Mouse (Mus musculus): ENCODE measurements around the gene Bean1. TPM values are rescaled to one million over a fixed set of nuclear protein-coding genes. Genes with fewer than 3 reads are reported as not detected.

The Bean1 gene
- polyA plus RNA-seq, 1 experiment from 2014 or later, result 0.47 TPM

DNA sequence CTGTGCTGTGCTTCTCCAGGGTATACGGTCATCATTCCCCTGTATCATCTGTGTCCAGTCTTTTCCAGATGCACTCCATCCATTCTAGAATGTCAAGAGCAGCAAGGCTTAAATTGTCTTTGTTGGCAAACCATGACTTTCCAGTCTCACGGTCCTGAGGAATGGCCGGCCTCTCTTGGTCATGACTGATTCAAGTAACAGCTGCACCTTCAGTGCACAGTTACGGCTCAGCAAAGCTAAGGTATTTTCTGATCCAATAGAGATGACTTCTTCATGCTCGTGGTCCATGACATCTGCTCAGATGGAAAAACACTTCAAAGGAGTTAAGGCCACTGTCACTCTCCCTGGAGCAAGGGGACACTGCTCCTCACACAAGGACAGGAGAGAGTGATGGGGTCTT is 56.8 kb downstream of the Bean1 start:
- Histone ChIP-seq H3K9ac (replicated peaks; ENCODE audit: low read depth) (no peak overlapping the region), H3K4me3 (ENCODE audit: low read depth, low read length) (no peak overlapping the region), H3K27me3 (replicated peaks; ENCODE audit: insufficient read depth, low read length) (no peaks in the 10 kb centered on the region), H3K27ac (ENCODE audit: low read length) (no peak overlapping the region), H3K9me3 (ENCODE audit: low read length) (no peaks in the 10 kb centered on the region), H3K4me1 (ENCODE audit: insufficient read depth, low read depth, low read length) (no peaks in the 10 kb centered on the region), H3K36me3 (ENCODE audit: insufficient read depth, low read length) (peaks cover 27% of the 10 kb centered on the region; the same call in 1 of the 2 replicates), H3K4me2 (replicated peaks; ENCODE audit: low read depth, low read length) (no peak overlapping the region)
- TF ChIP-seq CTCF (IDR thresholded peaks at IDR 0.05) (no peak), EP300 (IDR thresholded peaks at IDR 0.05) (no peak)
- 93% methylated on average over 5 of the region's 5 CpGs for WGBS
- ATAC-seq, result no peak
- no peak for DNase-seq (ENCODE audit: low spot score)

DNA sequence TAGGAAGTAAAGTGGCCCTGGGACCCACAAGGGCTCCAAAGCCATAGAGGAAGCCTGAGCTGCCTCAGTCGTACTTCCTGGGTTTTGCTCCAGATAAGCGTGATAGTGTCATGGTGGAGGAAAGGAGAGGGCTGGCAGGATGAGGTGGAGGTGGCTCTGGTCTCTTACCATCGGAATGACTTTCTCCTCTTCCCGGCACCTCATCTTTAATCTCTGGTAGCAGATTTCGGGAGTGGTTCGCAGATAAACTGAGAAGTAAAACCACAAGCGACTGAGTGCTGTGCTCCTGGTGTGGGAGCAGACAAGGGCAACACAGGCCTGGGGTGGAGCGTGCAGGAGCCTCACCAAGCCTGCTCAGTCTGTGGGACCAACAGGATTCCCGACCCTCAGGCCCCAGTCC is 60.1 kb downstream of the Bean1 start:
- H3K36me3 ChIP-seq (ENCODE audit: insufficient read depth, low read length), result peaks cover 36% of the 10 kb centered on the region; the same call in 1 of the 2 replicates
- no peak overlapping the region for H3K4me2 ChIP-seq (replicated peaks; ENCODE audit: low read depth, low read length)
- no peaks in the 10 kb centered on the region for H3K4me1 ChIP-seq (ENCODE audit: insufficient read depth, low read depth, low read length)
- H3K4me3 ChIP-seq (ENCODE audit: low read depth, low read length), result no peak overlapping the region
- ATAC-seq, result no peak
- no peak overlapping the region for H3K9ac ChIP-seq (replicated peaks; ENCODE audit: low read depth)
- H3K9me3 ChIP-seq (ENCODE audit: low read length), result no peaks in the 10 kb centered on the region
- WGBS, result 93% methylated on average over 9 of the region's 9 CpGs
- no peaks in the 10 kb centered on the region for H3K27me3 ChIP-seq (replicated peaks; ENCODE audit: insufficient read depth, low read length)
- no peak overlapping the region for H3K27ac ChIP-seq (ENCODE audit: low read length)
- no peak for TF ChIP-seq EP300 (IDR thresholded peaks at IDR 0.05)
- no peak for TF ChIP-seq CTCF (IDR thresholded peaks at IDR 0.05)
- DNase-seq (ENCODE audit: low spot score), result no peak

DNA sequence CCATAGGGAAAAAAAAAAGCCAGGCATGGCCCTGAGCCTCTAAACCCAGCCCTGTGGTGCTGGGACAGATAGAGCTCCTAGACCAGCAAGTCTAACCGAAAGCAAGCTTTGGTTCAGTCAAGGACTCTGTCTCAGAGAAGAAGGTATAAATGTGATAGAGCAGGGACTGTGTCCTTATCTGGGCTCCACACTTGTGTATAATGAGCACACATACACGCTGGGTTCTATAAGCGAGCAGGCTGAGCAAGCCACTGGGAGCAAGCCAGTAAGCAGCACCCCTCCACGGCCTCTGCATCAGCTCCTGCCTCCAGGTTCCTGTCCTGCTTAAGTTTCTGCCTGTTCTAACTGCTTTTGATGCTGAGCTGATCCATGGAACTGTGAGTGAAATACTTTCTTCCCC is 61.8 kb downstream of the Bean1 start:
- no peak overlapping the region for H3K9ac ChIP-seq (replicated peaks; ENCODE audit: low read depth)
- WGBS, result 90% methylated on average over 4 of the region's 4 CpGs
- H3K27me3 ChIP-seq (replicated peaks; ENCODE audit: insufficient read depth, low read length), result no peaks in the 10 kb centered on the region
- no peak overlapping the region for H3K4me2 ChIP-seq (replicated peaks; ENCODE audit: low read depth, low read length)
- H3K4me1 ChIP-seq (ENCODE audit: insufficient read depth, low read depth, low read length), result no peaks in the 10 kb centered on the region
- H3K36me3 ChIP-seq (ENCODE audit: insufficient read depth, low read length), result peaks cover 37% of the 10 kb centered on the region; the same call in 1 of the 2 replicates
- ATAC-seq (no peak), DNase-seq (ENCODE audit: low spot score) (no peak)
- no peak overlapping the region for H3K27ac ChIP-seq (ENCODE audit: low read length)
- TF ChIP-seq CTCF (IDR thresholded peaks at IDR 0.05) (no peak), EP300 (IDR thresholded peaks at IDR 0.05) (no peak)
- H3K9me3 ChIP-seq (ENCODE audit: low read length), result no peaks in the 10 kb centered on the region
- no peak overlapping the region for H3K4me3 ChIP-seq (ENCODE audit: low read depth, low read length)

DNA sequence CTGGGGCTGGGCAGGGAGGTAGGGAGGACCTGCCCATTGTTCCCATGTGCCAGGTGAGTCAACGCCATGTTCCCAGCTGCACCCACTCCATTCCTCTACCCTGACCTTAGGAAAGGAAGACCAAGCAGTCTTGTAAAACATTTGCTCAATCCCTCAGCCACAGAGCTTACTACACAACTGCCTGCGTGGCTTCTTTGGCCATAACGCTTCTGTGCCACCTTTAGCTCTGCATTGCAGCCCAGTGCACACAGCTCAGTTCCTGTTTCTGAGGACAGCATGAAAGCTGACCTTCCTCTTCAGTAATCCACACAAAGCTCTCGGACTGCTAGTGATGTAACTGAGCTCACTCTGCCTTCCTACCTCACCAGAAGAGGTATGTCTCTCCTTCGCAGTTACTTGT is 62.7 kb downstream of the Bean1 start:
- no peak for ATAC-seq
- DNase-seq (ENCODE audit: low spot score), result peak; percentile 28
- no peaks in the 10 kb centered on the region for H3K9me3 ChIP-seq (ENCODE audit: low read length)
- H3K4me1 ChIP-seq (ENCODE audit: insufficient read depth, low read depth, low read length), result no peaks in the 10 kb centered on the region
- H3K4me2 ChIP-seq (replicated peaks; ENCODE audit: low read depth, low read length), result no peak overlapping the region
- H3K4me3 ChIP-seq (ENCODE audit: low read depth, low read length), result no peak overlapping the region
- H3K9ac ChIP-seq (replicated peaks; ENCODE audit: low read depth), result no peak overlapping the region
- TF ChIP-seq CTCF (IDR thresholded peaks at IDR 0.05) (no peak), EP300 (IDR thresholded peaks at IDR 0.05) (no peak)
- H3K27ac ChIP-seq (ENCODE audit: low read length), result no peak overlapping the region
- H3K36me3 ChIP-seq (ENCODE audit: insufficient read depth, low read length), result peaks cover 40% of the 10 kb centered on the region; the same call in 1 of the 2 replicates
- 87% methylated on average over 5 of the region's 5 CpGs for WGBS
- H3K27me3 ChIP-seq (replicated peaks; ENCODE audit: insufficient read depth, low read length), result no peaks in the 10 kb centered on the region

DNA sequence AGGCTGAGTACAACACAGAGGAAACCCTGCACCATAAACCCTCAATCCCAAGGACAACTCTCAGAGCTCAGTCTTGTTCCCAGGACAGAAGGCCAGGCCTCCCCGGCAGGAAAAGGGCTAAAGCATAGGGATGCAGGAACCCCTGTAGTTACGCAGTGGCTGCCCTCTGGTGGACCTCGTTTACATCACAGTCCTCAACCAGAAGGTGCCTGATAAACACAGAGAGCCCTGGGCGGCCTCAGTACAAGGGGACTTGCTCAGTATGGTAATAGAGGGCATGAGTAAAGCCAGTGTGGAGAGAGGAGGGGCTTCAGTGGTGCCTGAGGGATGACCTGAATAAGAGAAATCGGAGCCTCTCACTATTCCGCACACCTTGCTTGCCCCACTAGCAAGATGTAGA is 64.3 kb downstream of the Bean1 start:
- TF ChIP-seq EP300 (IDR thresholded peaks at IDR 0.05) (no peak), CTCF (IDR thresholded peaks at IDR 0.05) (peak; percentile 54)
- H3K9me3 ChIP-seq (ENCODE audit: low read length), result no peaks in the 10 kb centered on the region
- H3K4me2 ChIP-seq (replicated peaks; ENCODE audit: low read depth, low read length), result no peak overlapping the region
- no peaks in the 10 kb centered on the region for H3K27me3 ChIP-seq (replicated peaks; ENCODE audit: insufficient read depth, low read length)
- WGBS, result 49% methylated on average over 6 of the region's 6 CpGs
- no peak overlapping the region for H3K4me3 ChIP-seq (ENCODE audit: low read depth, low read length)
- H3K9ac ChIP-seq (replicated peaks; ENCODE audit: low read depth), result no peak overlapping the region
- no peak for ATAC-seq
- no peak overlapping the region for H3K27ac ChIP-seq (ENCODE audit: low read length)
- no peaks in the 10 kb centered on the region for H3K4me1 ChIP-seq (ENCODE audit: insufficient read depth, low read depth, low read length)
- H3K36me3 ChIP-seq (ENCODE audit: insufficient read depth, low read length), result peaks cover 27% of the 10 kb centered on the region; the same call in 1 of the 2 replicates
- DNase-seq (ENCODE audit: low spot score), result no peak

DNA sequence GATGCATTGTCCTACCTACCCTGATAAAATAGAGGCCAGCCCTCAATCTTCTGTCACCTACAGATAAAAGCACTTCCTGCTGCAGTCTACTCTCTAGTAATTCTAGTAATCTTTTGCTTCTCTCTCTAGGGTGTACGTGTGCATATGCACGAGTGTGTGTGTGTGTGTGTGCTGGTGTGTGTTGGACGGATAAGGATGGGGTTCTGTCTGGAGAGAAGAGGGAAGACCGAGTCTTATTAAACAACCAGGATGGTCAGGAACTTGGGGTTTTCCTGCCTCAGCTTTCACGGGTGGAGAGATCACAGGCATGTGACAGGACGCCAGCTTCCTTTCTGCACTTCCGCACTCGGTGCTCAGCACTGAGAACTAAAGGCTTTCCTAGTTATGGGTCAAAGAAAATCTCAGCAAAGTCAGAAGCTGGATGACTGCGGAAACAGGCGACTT is 69.2 kb downstream of the Bean1 start:
- Histone ChIP-seq H3K4me3 (ENCODE audit: low read depth, low read length) (no peak overlapping the region), H3K4me1 (ENCODE audit: insufficient read depth, low read depth, low read length) (no peaks in the 10 kb centered on the region), H3K4me2 (replicated peaks; ENCODE audit: low read depth, low read length) (no peak overlapping the region), H3K27ac (ENCODE audit: low read length) (no peak overlapping the region), H3K9me3 (ENCODE audit: low read length) (no peaks in the 10 kb centered on the region), H3K27me3 (replicated peaks; ENCODE audit: insufficient read depth, low read length) (no peaks in the 10 kb centered on the region), H3K9ac (replicated peaks; ENCODE audit: low read depth) (no peak overlapping the region), H3K36me3 (ENCODE audit: insufficient read depth, low read length) (peaks cover 20% of the 10 kb centered on the region)
- no peak for DNase-seq (ENCODE audit: low spot score)
- WGBS, result 66% methylated on average over 10 of the region's 10 CpGs
- TF ChIP-seq EP300 (IDR thresholded peaks at IDR 0.05) (no peak), CTCF (IDR thresholded peaks at IDR 0.05) (no peak)
- no peak for ATAC-seq

All from lung, postnatal 0 days (tissue).